Mouse (Mus musculus) urinary bladder, adult 2 months (tissue): ENCODE measurements around the gene Gm44965. TPM values are rescaled to one million over a fixed set of nuclear protein-coding genes. Genes with fewer than 3 reads are reported as not detected.

Experiments used
- DNase-seq: peaks from one replicate; pipeline ENCODE4 v3.0.0; 2022; ENCODE audit warnings: low spot score
- polyA plus RNA-seq: library from polyadenylated mRNA; depleted of rRNA; stranded (reverse); fragments of >200 nt; gene quantifications from 2 replicates; pipeline ENCODE4 v1.2.3, GENCODE M21; 2012; rRNA removed

The Gm44965 gene
- polyA plus RNA-seq, 1 experiment, result not detected

DNA sequence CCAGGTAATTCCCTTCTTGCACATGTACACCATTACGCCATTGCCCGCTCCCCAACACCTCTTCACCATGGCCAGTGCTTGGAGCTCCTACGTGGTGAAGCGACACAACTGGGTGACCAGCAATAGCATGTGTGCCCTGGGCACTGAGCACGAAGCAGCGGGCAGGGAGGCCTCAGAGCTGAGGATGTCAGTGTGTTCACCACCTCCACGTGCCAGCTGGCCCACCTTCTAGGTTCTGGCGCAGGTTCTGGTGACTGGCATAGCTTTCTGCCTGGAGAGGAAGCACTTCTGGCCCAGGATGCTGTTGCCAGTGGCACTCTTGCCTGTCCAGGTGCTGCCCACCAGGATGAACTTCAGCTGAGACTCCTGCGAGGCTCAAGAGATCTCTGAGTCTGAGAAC lies 71.7 kb downstream of the Gm44965 start:
- no peak for DNase-seq

DNA sequence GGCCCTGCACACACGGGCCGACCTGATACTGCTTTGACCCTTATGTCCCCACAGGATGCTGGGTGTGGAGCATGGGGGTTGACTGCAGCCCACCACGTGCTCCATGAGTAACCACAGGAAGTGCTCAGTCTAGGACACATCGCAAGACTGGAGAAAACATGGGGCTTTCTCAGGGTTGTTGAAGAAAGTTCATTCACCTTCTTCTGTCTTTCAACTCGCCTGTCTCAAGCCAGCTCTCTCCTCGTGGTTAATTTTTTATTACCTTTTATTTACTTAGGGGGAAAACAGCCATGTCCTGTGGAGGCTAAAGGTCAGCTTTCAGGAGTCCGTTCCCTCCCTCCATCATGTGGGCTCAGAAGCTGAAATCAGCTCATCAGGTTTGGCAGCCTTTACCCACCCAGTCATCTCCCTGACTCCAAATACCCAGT lies 72.4 kb downstream of the Gm44965 start:
- no peak for DNase-seq

DNA sequence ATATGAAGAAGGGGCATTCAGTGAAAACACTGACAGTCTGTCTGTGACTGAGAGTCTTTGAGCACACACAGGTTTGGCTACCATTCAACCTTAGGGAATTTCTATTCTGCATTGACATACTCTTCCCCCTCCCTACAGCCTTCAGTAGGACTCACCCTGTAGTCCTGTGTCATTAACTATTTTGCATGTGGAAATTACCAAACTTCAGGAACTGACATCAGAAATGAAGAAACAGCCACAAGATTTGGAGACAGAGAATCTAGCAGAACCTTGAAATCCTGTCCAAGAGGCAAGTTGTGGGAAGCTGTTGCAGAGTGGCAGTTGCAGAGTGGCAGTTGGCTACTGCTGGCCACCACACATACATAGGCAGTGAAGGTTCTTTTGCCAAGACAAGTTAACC lies 74.3 kb downstream of the Gm44965 start:
- no peak for DNase-seq

Other genes with a start within 250 kb of the Gm44965 start
- gene Krba1, start 198.4 kb upstream of the Gm44965 start, polyA plus RNA-seq, result 21.3 and 21.9 TPM in 2 replicates
- 55.6 and 64.6 TPM in 2 replicates for gene Zfp467, start 148.1 kb upstream of the Gm44965 start, polyA plus RNA-seq
- gene Sspo, start 145.7 kb upstream of the Gm44965 start, polyA plus RNA-seq, result 1.5 and 1.8 TPM in 2 replicates
- gene Atp6v0e2, start 56.3 kb upstream of the Gm44965 start, polyA plus RNA-seq, result 50.0 and 56.9 TPM in 2 replicates
- gene Lrrc61, start 39.1 kb upstream of the Gm44965 start, polyA plus RNA-seq, result 12.3 and 13.4 TPM in 2 replicates
- gene Rarres2, start 21.2 kb upstream of the Gm44965 start, polyA plus RNA-seq, result 374 and 453 TPM in 2 replicates
- 0.47 and 0.56 TPM in 2 replicates for gene Gm45021, start 4.3 kb upstream of the Gm44965 start, polyA plus RNA-seq
- 45.0 and 45.4 TPM in 2 replicates for gene Repin1, start 58 bp upstream of the Gm44965 start, polyA plus RNA-seq
- 4.6 and 7.7 TPM in 2 replicates for gene Zfp775, start 8.1 kb downstream of the Gm44965 start, polyA plus RNA-seq
- 5.7 and 6.2 TPM in 2 replicates for gene AI854703, start 32.8 kb downstream of the Gm44965 start, polyA plus RNA-seq
- 6.2 and 8.1 TPM in 2 replicates for gene Gimap8, start 53.3 kb downstream of the Gm44965 start, polyA plus RNA-seq
- gene Gimap9, start 82.2 kb downstream of the Gm44965 start, polyA plus RNA-seq, result 5.6 and 6.9 TPM in 2 replicates
- gene Gimap4, start 90.6 kb downstream of the Gm44965 start, polyA plus RNA-seq, result 19.0 and 19.1 TPM in 2 replicates
- 22.4 and 25.3 TPM in 2 replicates for gene Gimap6, start 114.3 kb downstream of the Gm44965 start, polyA plus RNA-seq
- gene Gm28053, start 124.7 kb downstream of the Gm44965 start, polyA plus RNA-seq, result 1.3 and 1.8 TPM in 2 replicates
- 0.65 and 1.0 TPM in 2 replicates for gene Gimap7, start 124.7 kb downstream of the Gm44965 start, polyA plus RNA-seq
- gene Gimap1, start 145.1 kb downstream of the Gm44965 start, polyA plus RNA-seq, result 3.0 and 5.5 TPM in 2 replicates
- 6.1 and 7.7 TPM in 2 replicates for gene Gimap5, start 152.3 kb downstream of the Gm44965 start, polyA plus RNA-seq
- gene Gimap3, start 176.9 kb downstream of the Gm44965 start, polyA plus RNA-seq, result 5.4 and 7.9 TPM in 2 replicates
- gene Tmem176a, start 247.0 kb downstream of the Gm44965 start, polyA plus RNA-seq, result 133 and 146 TPM in 2 replicates
- gene Tmem176b, start 247.6 kb downstream of the Gm44965 start, polyA plus RNA-seq, result 391 and 400 TPM in 2 replicates